Mouse (Mus musculus) urinary bladder, postnatal 10 days (tissue): ENCODE results near the gene Maml3.

ENCODE experiments used
- DNase-seq: peaks from one replicate; pipeline ENCODE4 v3.0.0; 2022; ENCODE audit warnings: low spot score

Gene Maml3

DNA sequence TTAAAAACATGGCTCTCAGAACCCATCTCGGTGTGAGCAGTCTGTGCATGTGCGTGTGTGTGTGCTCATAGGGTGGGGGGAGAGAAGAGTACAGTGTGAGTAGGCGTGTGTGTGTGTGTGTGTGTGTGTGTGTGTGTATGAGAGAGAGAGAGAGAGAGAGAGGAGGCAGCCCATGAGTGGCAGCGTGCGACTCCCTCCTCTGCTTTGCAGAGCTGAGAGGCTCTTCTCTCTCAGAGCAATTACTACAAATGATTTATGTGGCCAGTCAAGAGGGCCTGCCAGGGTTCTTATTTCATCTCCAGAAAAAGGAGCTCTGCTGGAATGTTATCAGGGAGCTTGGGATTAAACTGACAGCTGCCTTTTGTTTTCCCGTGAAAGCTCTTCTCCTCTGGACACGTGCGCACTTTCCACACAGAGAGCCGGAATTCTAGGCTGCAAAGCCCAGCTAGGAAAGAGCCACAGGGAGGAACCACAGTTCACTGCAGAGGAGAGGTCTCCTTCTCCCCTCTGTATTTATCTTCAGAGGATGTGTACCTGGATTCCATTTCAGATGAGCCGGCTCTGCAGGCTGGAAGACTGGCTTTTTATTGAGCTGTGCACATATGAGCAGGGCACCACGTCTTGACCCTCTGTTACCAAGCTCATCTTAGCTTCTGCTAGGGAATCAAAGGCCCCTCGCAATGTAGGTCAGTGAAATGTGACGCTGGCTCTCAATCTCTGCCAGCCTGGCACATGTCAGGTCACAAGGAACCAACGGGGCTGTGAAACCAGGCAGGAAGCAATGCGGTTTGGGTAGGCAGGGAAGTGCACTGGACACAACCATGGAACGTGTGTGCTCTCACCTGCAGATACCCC is 325.9 kb downstream of the Maml3 start:
- DNase-seq: no peak

DNA sequence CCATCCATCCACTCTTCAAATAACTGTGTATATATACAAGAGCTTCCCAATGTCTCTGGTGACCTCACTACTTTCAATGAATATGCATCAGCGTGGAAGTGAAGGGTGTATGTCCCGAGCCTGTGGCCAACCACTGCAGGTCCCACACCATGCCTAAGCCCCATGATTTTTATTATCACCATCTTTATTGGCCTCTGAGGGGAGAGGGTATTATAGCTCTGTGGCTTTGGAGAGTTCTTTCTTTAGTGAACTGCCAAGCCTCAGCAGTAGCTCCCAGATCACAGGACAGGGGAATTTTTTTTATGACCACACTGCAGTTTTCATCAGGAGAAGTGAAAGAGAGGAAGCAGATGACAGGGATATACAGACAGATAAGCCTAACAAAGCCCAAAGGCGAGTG is 326.7 kb downstream of the Maml3 start:
- DNase-seq: no peak

DNA sequence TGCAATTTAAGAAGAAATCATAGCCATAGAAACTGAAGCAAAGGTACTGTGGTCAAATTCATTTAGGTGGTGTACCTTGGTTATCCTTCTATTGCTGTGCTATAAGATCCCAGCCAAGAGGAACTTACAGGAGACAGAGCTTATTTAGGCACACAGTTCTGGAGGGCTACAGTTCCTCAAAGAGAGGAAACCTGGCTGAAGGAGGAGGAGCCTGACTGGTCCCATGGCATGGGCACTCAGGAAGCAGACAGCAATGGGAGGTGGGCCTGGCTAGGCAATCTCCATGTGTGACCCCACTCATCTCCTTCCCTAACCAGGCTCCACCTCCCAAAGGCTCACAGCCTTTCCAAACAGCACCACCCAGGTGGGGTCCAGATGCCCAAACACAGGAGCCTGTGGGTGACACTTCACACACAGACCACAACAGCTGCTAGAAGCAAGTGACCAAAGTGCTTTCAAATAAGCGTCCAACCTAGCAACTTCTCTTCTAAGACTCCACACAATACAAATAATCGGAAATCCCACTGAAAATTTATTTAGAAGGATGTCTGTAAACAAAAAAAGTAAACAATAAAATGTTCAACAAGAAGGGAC is 328.8 kb downstream of the Maml3 start:
- DNase-seq: no peak

DNA sequence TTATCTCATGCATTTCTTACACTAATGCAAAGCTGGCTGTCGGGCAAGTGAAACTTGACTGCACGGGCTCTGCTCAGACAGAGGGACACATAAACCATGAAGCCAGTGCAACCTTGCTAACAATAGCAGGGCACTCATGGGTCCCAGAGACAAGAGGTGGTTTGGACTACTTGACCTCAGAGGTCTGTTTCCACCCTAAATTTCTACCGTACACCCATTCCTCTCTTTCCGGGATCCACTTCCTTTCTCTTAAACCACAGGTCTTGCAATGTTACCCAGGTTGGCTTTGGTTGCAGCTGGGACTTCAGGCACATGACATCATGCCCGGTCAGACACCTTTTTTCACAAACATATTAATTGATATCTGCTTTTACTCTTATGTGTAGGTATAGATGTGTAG is 331.3 kb downstream of the Maml3 start:
- no peak for DNase-seq

DNA sequence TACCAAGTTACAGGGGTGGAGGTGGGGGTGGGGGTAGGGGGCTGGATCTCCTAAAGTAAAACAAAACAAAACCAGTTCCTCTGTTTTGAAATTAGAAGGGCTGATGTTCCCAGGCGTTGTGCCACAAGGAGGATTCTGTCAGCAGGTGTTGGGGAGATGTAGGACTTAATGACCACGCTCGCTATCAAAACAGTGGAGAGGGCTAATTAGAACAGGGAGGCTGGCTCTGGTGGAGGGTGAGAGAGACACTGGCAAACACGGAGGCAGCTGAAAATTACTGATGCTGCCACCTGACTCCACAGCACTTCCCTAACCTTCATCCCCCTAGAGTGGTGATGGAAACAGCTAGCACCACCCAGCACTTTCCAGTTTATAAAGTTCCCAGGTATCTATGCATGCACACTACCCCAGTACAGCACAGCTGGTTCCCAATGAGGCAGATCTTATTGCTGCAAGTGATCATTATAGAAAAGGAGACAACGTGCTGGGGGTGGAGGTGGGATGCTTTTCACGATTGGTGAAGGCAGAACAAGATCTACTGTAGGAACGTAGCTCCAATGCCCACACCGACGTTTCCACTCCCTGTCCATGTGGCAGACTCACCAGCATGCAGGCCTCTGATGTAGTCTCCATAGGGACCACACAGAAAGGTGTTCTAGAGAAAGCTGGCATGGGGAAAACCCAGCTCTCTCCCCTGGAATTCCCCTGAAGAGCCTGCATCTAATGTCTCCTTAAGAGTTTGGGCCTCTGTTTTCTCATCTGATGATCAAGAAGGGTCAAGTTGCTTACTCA is 332.8 kb downstream of the Maml3 start:
- no peak for DNase-seq

DNA sequence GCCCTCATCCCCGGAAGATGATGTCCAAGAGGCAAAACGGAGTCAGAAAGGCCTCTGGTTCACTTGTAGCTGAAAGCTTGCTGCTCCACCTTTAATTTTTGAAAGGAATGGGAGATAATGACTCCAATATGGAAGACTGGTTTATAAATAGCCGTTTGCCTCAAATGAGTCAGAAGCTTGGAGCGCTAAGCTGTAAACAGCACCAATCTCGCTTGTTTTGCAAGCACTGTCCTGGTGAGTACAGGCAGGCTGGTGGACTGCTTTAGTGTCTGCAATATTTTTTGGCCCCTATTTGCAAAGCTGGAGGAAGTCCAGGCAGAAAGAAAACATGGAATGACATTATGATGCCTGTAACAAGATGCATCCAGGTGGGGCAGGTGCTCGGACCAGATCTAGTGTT is 335.7 kb downstream of the Maml3 start:
- DNase-seq: no peak

DNA sequence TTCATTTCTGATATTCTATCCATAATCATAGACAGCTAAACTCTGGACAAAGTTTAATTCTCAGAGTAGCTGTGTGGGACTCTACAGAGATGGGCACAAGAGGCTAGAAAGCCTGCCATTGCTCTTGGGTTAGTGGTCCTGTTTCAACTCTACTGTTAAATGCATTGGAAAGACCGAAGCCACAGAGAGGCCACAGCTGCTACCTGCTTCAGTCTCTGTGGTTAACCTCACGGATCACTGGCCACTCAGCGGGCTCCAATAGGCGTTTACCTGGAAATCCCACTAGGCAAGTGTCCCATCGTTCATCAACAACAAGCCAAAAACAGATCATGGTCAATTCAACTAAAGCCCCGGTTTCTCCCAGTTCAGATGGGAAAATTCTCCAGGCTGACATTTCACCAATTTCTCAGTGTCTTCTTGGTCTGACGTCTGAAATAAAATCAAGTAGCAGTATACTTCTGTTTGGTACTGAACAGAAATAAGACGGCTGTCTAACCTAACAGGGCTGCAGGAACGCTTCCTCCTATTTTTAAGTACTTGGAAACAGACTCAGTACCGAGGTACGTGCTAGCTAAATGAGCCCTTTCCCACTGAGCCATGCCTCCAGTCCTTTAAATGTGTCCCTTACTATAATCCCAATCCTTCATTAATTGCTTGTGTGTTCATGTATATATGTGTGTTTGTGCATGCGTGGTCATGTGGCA is 339.5 kb downstream of the Maml3 start:
- DNase-seq: no peak

DNA sequence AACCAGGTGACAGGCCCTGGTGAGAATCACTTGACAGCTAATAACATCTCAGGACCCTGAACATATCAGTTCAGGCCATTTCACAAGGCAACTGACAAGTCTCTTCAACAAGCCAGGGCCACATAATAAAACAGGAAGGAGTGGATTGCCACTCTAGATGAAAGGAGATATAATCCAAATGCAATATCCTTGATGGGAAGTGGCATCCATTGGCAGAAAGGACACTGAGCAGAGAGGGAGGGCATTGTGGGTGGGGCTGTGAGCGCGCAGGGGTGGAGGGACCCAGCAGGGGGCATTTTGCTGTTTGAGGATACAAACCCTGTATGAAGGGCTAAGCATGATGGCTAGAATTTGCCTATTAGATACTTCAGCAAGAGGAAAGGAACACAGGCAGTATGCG is 340.7 kb downstream of the Maml3 start:
- no peak for DNase-seq

DNA sequence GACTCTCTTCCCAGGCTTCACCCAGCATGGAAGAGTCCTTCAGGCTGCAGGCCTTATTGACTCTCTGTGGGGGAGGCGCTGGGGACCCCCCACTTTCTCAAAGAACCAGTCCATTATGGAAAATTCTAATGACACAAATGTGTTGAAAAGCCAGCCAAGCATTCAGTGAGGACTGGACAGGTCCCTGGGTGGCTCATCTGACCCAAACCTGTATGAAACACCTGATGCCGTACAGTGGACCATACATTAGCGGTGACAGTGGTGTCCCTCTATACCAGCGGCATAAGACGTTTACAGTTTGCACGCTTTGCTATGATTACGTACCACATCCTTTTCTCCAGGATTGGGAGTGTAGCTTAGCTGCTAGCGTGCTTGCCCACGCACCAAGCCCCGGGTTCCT is 342.0 kb downstream of the Maml3 start:
- no peak for DNase-seq

DNA sequence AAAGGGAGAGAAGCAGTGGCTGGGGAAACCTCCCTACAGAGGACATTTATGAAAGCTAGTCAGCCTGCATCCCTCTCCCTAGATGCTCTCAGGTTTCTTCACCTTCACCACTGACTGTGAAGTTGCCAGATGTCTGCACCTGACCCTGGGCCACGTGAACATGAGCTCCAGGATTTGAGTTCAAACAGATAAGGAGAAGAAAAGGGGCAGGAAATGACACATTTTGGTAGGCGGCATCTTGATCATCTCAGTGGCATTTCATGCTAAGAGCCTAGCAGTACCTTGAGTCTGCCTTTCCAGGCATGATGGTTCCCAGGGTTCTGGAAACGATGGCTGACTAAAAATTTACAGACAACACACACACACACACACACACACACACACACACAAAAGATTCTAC is 345.3 kb downstream of the Maml3 start:
- DNase-seq: no peak

DNA sequence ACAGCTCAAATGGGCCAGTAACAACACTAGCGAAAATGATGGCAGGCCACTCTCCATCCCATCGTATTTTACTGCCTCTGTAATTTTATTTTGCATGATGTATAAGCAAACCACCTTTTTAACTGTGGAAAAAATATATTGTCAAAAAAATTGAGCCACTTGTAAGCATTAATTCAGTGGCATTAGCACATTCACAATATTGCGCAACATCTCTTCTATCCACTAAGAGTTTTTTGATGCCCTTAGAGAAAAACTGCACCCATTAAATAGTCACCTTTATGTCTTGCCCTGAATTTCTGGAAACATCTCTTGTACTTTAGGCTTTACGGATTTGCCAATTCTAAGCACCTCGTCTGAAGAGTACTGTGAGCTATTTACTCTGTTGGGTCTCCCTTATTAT is 347.8 kb downstream of the Maml3 start:
- DNase-seq: no peak

DNA sequence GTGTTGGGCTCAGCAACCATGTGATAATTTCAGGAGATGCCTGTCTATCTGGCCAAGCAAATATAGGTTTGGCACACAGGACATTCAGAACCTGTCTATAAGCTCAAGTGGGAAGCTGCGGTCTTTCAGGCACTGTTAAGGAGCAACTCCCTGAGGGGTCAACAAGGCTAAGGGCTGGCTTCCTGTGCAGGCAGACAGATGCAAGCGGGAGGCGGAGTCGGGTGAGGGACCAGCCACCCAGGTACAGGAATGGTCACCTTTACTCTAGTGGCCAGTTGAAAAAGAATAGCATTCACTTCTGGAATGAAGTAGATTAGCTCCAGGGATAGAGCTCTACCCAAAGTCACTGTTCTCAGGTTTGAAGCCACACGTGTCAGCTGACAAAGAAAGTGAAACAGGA is 348.6 kb downstream of the Maml3 start:
- no peak for DNase-seq

DNA sequence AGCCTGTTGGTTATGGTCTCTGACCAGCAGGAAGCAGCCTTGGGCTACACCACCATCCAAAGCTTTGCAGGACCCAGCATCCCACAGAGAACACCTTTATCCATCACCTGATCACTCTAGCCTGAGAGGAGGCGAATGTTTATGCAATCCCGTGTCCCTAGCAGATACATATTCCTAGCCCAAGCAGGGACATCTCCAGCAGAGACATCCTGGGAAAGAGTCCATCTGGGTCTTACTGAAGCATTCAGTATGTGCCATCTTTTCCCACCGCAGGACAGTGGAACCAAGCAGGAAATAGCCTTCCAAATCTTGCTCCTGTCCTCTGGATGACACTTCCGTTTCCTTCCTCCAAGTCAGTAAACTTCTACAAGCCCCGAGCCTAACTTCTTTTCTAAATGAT is 351.6 kb downstream of the Maml3 start:
- no peak for DNase-seq

DNA sequence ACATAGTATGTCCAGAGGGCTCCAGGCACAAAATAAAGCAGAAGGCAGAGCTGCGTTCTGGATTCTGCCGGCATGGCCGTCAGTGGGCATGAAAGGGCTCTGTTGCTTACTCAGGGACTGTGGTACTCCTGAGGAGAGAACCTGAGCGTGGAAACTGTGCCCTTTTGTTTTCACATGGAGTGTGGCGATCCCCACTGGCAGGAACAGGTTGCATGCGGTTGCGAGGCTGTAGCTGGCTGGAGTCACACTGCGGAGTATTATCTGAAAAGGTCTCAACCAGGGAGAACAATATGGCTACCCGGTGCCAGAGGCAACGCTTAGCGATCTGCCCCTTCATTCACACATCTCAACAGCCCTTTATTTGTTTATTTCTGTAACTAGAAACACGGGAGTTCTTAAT is 353.4 kb downstream of the Maml3 start:
- DNase-seq: no peak

DNA sequence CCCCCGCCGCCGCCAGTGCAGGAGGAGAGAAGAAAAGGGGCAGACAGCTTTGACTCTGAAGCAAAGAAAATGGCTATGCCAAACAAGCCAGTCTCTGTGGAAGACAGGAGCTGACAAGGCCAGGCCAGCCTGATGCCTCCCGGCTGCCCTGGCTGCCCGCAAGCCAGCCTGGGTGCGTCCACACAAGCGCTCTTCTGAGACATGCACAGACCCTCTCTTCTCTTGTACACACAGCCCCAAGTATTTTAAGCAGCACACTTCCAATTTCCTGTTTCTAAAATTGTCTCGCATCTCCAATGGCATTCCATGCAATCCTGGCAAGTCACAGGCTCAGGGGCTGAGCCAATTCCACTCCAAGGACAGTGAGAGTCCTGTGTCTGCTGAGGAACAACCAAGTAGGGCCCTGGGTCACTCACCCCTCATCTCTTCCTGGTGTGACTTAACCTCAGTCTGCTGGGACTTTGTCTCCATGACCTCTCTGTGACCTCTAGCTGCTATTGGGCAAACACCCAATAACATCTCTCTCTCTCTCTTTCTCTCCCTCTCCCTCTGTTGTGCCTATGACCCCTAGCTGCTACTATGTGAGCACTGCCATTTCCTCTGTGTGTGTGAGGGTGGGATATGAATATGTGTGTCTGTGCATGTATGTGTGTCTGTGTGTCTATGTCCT is 354.9 kb downstream of the Maml3 start:
- no peak for DNase-seq

DNA sequence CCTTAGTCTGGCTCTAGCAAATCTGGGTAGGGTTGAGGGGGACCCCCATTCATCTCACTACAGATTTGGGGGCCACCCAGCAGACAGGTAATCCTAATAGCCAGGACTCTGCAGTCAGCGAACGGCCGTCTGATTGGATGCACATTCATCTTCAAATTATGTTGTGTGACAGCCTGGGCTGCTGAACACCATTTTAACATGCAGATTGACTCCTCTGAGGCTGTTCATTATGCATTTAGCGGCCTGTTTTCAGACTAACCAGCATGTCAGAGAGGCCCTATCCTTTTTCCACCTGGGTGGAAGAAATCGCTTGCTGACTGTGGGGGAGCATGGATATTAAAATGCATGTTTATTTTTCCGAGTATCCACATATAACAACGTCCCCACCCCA is 355.5 kb downstream of the Maml3 start:
- DNase-seq: no peak

DNA sequence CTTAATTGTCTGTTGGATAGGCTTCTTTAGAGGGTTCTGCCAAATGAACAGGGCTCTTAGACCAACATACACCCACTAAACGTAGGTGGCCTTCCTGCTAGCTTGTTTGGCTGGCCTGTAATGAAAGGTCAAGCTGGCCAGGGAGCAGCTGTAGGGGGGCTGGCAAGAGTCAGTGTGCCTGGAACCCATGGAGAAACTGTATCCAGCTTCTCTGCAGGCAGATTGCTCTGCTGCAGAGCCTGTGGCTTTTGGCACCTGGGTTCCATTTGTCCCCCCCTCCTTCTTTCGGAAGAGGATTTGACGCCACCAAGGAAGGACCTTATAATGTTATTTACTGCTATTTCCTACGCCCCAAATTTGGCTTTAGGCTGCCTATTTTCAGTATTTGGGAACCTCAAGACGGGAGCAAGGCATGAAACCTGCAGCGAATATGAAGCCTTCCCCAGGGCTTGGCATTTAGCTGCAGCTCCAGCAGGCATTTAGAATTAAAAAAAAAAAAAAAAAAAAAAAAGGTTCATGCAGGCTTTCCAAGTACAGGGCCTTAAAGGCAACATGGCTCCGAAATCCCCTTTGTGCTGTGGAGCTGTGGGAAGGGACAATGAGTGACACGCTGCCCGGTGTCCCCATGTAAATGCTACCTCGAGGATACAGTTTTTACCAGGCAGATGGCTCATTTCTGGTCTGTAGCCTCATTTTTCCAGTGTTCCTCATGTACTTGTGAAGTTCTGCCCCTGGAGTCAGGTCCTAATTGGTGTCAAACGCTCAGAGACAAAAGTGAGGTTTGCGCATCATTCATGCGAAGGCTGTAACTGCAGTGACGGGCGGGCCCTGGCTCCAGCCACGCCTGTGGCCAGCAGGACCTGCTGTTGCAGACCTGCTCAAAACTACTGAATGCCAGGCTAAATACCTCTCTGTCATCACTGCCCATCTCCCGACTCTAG is 356.2 kb downstream of the Maml3 start:
- DNase-seq: no peak

DNA sequence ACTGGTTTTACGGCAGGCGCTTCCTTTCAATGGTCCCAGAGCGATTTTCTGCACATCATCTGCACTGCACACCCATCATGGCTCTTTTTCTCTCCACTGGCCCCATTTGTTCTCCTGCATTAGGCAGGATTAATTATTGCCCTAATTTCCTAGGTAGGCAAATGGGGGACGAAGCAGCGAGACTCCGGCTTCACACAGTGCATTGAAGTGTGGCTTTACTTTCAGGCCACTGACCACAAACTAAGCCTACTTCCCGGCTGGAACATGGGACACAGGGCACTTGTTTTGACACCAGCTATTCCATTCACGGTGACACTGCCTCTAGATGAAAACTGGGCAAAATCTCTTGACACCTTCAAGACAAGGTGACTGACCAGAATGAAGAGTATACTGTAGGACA is 358.1 kb downstream of the Maml3 start:
- DNase-seq: no peak

DNA sequence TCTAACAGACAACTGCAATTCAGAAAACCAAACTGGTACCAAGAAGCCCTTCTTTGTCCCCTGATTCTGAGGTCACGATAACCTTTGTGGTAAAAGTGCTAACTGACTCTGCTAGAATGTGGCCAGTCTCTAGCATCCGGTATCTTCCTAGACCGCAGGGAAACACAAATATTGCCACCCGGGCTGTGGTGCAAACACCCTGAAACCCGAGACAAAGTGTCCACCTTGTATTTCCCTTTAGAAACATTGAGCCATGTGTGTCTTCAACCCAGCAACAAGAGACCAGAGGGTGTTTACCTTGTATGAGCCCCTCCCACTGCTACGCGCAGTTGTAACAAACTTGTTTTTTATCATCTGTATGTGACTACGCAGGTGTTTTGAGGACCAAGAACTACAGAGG is 359.7 kb downstream of the Maml3 start:
- no peak for DNase-seq

DNA sequence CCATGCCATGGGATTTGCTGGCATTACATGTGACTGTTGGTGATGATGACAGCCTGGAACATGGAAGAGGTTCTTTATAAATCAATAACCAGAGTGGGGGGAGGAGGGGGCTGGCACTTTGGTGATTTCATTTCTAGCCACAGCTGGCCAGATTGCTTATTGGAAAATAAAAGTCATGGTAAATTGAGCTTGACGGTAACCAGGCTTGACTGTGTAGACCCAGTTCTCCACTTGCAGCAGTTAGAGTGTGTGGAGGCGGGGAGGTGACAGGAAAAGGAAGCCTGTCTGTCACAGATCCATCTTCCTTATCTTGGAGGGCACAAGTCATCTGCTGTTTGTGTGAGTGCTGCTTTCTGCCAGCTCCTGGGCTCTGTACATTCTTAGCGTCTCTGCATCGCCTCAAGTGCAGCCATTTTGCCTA is 360.5 kb downstream of the Maml3 start:
- no peak for DNase-seq

DNA sequence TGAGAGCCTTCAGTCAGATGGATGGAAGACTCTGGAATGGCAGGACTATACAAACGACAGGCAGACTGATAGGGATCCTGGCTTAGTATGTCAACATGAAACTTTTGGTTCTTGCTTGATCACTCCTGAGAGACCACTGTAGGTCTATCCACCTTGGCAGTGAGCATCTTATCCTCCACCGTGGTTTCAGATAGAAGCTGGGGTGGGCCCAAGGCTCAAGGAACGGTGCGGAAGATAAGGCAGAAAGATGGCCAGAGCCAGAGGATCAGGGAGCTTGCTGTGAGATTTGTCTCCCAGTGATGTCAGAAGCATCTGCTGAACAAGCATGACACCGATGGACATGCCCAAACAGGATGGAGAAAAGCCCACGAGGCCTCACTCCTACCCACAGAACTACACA is 362.5 kb downstream of the Maml3 start:
- DNase-seq: no peak
